Mouse (Mus musculus): ENCODE results near the gene Parg. TPM values are rescaled to one million over a fixed set of nuclear protein-coding genes. Genes with fewer than 3 reads are reported as not detected.

Gene Parg
- polyA plus RNA-seq, 1 experiment from 2014 or later = 31.1 TPM

DNA sequence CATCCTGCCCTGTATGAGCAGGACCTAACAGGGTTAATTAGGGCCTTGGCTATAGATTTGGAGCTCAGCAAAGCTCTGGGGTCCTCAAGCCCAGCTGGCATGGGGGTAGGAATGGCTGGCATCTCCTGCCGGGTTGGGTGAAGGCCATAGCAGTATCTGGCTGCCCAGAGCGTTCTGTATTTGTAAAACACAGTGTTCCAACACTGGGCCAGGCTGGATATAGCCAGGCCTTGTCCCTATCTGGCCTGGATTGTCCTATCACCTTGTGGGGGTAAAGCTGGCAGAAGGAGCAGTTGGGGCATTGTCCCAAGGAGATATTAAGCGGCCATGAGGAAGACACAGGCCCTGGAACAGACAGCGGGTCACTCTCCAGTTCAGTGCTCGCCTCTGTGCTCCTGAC lies 121.5 kb downstream of the Parg start:
- Histone ChIP-seq H3K27ac (ENCODE audit: low read length) (no peak overlapping the region), H3K27me3 (ENCODE audit: control insufficient read depth, insufficient read depth, low read depth, low read length) (no peaks in the 10 kb centered on the region), H3K4me1 (ENCODE audit: control insufficient read depth, insufficient read depth, low read length) (peaks cover 11% of the 10 kb centered on the region; the same call in 1 of the 2 replicates), H3K4me3 (ENCODE audit: low read depth, low read length) (no peak overlapping the region), H3K9me3 (replicated peaks; ENCODE audit: control insufficient read depth, low read length, poor library complexity, severe bottlenecking) (no peaks in the 10 kb centered on the region), H3K36me3 (ENCODE audit: control insufficient read depth, insufficient read depth, low read length) (no peaks in the 10 kb centered on the region), H3K4me2 (ENCODE audit: low read length) (no peak overlapping the region), H3K9ac (ENCODE audit: low read depth, low read length) (no peak overlapping the region)
- no peak for ATAC-seq
- 89% methylated on average over 5 of the region's 5 CpGs for WGBS

DNA sequence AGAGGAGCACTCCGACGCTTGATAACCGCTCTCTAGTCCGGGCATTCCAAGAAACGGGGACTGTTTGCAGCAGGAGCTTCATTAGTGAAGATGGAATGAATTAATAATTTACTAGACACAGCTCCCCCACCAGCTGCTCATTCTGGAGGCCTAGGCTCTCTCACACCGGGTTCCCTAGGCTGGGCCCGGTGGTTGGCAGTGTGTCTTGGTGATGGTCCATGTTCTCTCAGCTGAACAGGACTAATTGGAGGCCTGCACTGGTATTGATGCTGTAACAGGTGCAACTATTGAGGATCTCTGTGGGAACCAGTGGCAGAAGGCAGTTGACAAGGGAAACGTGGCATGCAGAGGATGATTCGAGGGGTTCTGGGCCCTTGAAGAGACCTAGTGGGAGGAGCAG lies 125.6 kb downstream of the Parg start:
- ATAC-seq = no peak
- H3K4me3 ChIP-seq (ENCODE audit: low read depth, low read length) = no peak overlapping the region
- no peak overlapping the region for H3K4me2 ChIP-seq (ENCODE audit: low read length)
- no peaks in the 10 kb centered on the region for H3K9me3 ChIP-seq (replicated peaks; ENCODE audit: control insufficient read depth, low read length, poor library complexity, severe bottlenecking)
- whole genome bisulfite sequencing = 63% methylated on average over 9 of the region's 9 CpGs
- H3K9ac ChIP-seq (ENCODE audit: low read depth, low read length) = no peak overlapping the region
- no peak overlapping the region for H3K27ac ChIP-seq (ENCODE audit: low read length)
- H3K36me3 ChIP-seq (ENCODE audit: control insufficient read depth, insufficient read depth, low read length) = no peaks in the 10 kb centered on the region
- no peaks in the 10 kb centered on the region for H3K27me3 ChIP-seq (ENCODE audit: control insufficient read depth, insufficient read depth, low read depth, low read length)
- H3K4me1 ChIP-seq (ENCODE audit: control insufficient read depth, insufficient read depth, low read length) = peaks cover 4% of the 10 kb centered on the region; the same call in 1 of the 2 replicates

DNA sequence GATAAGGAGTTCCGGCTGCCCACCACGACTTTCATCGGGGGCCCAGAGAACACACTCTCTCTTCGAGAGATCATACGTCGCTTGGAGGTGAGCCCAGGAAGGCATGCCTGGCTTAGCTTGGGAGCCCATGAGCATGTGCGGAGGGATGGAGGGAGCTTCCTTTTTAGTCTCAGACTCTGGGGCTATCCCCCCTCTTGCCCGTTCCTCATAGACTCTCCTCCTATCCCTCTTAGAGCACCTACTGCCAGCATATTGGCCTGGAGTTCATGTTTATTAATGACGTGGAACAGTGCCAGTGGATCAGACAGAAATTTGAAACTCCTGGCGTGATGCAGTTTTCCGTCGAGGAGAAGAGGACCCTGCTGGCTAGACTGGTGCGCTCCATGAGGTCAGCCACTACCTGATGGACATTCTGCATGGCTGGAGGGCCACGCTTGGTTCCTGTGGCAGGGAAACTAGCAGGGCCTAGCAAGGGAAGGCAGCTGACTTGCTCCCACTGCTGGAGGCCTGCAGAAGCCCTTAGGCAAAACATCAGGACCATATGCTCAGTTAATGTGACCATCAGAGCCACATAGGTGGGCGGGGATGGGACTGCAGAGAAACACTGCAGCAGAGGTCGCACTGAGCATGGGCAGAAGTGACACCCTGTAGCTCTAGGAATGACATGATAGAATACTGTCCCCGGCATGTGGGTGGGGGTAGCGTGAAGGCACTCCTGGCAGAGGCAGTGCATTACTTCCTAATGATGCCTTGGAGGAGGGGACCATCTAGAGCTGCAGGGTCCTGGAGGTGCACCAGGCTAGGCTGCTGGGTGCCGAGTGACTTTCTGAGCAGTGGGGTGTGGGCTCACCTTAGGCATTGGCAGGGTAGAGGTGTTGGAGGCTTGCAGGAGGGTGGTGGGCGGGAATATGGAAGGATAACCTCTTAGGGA lies 131.0 kb downstream of the Parg start:
- Histone ChIP-seq H3K9ac (ENCODE audit: low read depth, low read length) (no peak overlapping the region), H3K36me3 (ENCODE audit: control insufficient read depth, insufficient read depth, low read length) (peaks cover 12% of the 10 kb centered on the region), H3K4me2 (ENCODE audit: low read length) (no peak overlapping the region), H3K27me3 (ENCODE audit: control insufficient read depth, insufficient read depth, low read depth, low read length) (no peaks in the 10 kb centered on the region), H3K27ac (ENCODE audit: low read length) (no peak overlapping the region), H3K9me3 (replicated peaks; ENCODE audit: control insufficient read depth, low read length, poor library complexity, severe bottlenecking) (no peaks in the 10 kb centered on the region), H3K4me3 (ENCODE audit: low read depth, low read length) (no peak overlapping the region), H3K4me1 (ENCODE audit: control insufficient read depth, insufficient read depth, low read length) (peaks cover 3% of the 10 kb centered on the region; the same call in 1 of the 2 replicates)
- WGBS = 74% methylated on average over 20 of the region's 20 CpGs
- no peak for ATAC-seq

DNA sequence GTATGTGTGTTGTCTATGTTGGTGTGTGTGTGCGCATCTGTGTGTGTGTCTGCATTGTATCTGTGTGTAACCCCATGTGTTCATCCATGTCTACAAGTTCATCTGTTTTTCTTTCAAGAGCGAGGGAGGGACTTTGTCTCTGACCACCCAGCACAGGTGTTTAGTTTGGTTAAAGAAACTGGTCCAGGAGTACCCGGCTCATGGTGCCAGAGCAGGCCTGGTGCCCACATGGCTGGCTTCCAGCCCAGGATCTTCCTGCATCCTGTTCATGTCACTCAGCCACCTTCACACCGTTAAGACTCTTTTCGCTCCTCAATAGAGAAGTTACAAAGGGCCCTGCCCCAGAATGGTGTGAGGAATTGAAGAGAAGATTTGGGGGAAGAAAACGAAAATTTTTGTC lies 134.3 kb downstream of the Parg start:
- H3K36me3 ChIP-seq (ENCODE audit: control insufficient read depth, insufficient read depth, low read length) = peaks cover 20% of the 10 kb centered on the region
- H3K9me3 ChIP-seq (replicated peaks; ENCODE audit: control insufficient read depth, low read length, poor library complexity, severe bottlenecking) = no peaks in the 10 kb centered on the region
- H3K4me3 ChIP-seq (ENCODE audit: low read depth, low read length) = no peak overlapping the region
- H3K27ac ChIP-seq (ENCODE audit: low read length) = no peak overlapping the region
- no peak for ATAC-seq
- no peak overlapping the region for H3K9ac ChIP-seq (ENCODE audit: low read depth, low read length)
- no peak overlapping the region for H3K4me2 ChIP-seq (ENCODE audit: low read length)
- 76% methylated on average over 6 of the region's 6 CpGs for WGBS
- no peaks in the 10 kb centered on the region for H3K27me3 ChIP-seq (ENCODE audit: control insufficient read depth, insufficient read depth, low read depth, low read length)
- H3K4me1 ChIP-seq (ENCODE audit: control insufficient read depth, insufficient read depth, low read length) = peaks cover 3% of the 10 kb centered on the region; the same call in 1 of the 2 replicates

DNA sequence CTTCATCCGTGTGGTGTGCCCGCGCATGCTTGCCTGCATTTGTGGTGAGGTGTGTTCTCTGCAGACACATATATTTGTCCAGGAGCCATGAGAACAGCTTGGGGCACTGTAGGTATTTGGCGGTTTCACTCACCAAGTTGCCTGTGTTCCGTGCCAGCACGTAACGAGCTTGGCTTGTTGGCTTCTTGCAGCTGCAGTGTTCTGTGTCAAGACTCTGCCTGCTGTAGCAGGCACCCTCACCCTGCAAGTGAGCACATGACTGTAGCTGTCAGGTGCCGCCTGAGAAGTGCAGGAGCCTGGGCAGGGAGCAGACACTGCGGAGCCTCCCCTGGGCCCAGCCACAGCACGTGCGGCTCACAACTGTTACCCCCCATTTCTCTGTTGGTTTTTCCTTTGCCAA lies 134.8 kb downstream of the Parg start:
- H3K4me1 ChIP-seq (ENCODE audit: control insufficient read depth, insufficient read depth, low read length) = peaks cover 3% of the 10 kb centered on the region; the same call in 1 of the 2 replicates
- 82% methylated on average over 11 of the region's 11 CpGs for WGBS
- no peak for ATAC-seq

GRCm38 (mm10) chr14:32341823-32342222 lies 140.1 kb downstream of the Parg start:
- no peak overlapping the region for H3K9ac ChIP-seq (ENCODE audit: low read depth, low read length)
- H3K4me2 ChIP-seq (ENCODE audit: low read length) = no peak overlapping the region
- no peaks in the 10 kb centered on the region for H3K27me3 ChIP-seq (ENCODE audit: control insufficient read depth, insufficient read depth, low read depth, low read length)
- H3K9me3 ChIP-seq (replicated peaks; ENCODE audit: control insufficient read depth, low read length, poor library complexity, severe bottlenecking) = no peaks in the 10 kb centered on the region
- no peak for ATAC-seq
- no peak overlapping the region for H3K4me3 ChIP-seq (ENCODE audit: low read depth, low read length)
- no peaks in the 10 kb centered on the region for H3K4me1 ChIP-seq (ENCODE audit: control insufficient read depth, insufficient read depth, low read length)
- peaks cover 25% of the 10 kb centered on the region for H3K36me3 ChIP-seq (ENCODE audit: control insufficient read depth, insufficient read depth, low read length)
- no peak overlapping the region for H3K27ac ChIP-seq (ENCODE audit: low read length)
- WGBS = 90% methylated on average over 7 of the region's 7 CpGs

More for the DNA sequence above, 134.8 kb downstream of the Parg start:
- Histone ChIP-seq H3K27me3 (ENCODE audit: control insufficient read depth, insufficient read depth, low read depth, low read length) (no peaks in the 10 kb centered on the region), H3K9ac (ENCODE audit: low read depth, low read length) (no peak overlapping the region), H3K4me2 (ENCODE audit: low read length) (no peak overlapping the region), H3K36me3 (ENCODE audit: control insufficient read depth, insufficient read depth, low read length) (peaks cover 20% of the 10 kb centered on the region), H3K4me3 (ENCODE audit: low read depth, low read length) (no peak overlapping the region), H3K27ac (ENCODE audit: low read length) (no peak overlapping the region), H3K9me3 (replicated peaks; ENCODE audit: control insufficient read depth, low read length, poor library complexity, severe bottlenecking) (no peaks in the 10 kb centered on the region)

GRCm38 (mm10) chr14:32344176-32344575 lies 142.4 kb downstream of the Parg start:
- H3K4me2 ChIP-seq (ENCODE audit: low read length) = no peak overlapping the region
- H3K9ac ChIP-seq (ENCODE audit: low read depth, low read length) = no peak overlapping the region
- no peak for ATAC-seq
- H3K4me1 ChIP-seq (ENCODE audit: control insufficient read depth, insufficient read depth, low read length) = no peaks in the 10 kb centered on the region
- no peak overlapping the region for H3K4me3 ChIP-seq (ENCODE audit: low read depth, low read length)
- 92% methylated on average over 7 of the region's 7 CpGs for WGBS
- H3K27me3 ChIP-seq (ENCODE audit: control insufficient read depth, insufficient read depth, low read depth, low read length) = no peaks in the 10 kb centered on the region
- no peak overlapping the region for H3K27ac ChIP-seq (ENCODE audit: low read length)
- no peaks in the 10 kb centered on the region for H3K9me3 ChIP-seq (replicated peaks; ENCODE audit: control insufficient read depth, low read length, poor library complexity, severe bottlenecking)
- H3K36me3 ChIP-seq (ENCODE audit: control insufficient read depth, insufficient read depth, low read length) = peaks cover 29% of the 10 kb centered on the region

GRCm38 (mm10) chr14:32344694-32345093 lies 142.9 kb downstream of the Parg start:
- no peak overlapping the region for H3K4me2 ChIP-seq (ENCODE audit: low read length)
- no peak overlapping the region for H3K9ac ChIP-seq (ENCODE audit: low read depth, low read length)
- ATAC-seq = no peak
- H3K9me3 ChIP-seq (replicated peaks; ENCODE audit: control insufficient read depth, low read length, poor library complexity, severe bottlenecking) = no peaks in the 10 kb centered on the region
- no peak overlapping the region for H3K4me3 ChIP-seq (ENCODE audit: low read depth, low read length)
- no peak overlapping the region for H3K27ac ChIP-seq (ENCODE audit: low read length)
- H3K27me3 ChIP-seq (ENCODE audit: control insufficient read depth, insufficient read depth, low read depth, low read length) = no peaks in the 10 kb centered on the region
- WGBS = 88% methylated on average over 7 of the region's 10 CpGs
- no peaks in the 10 kb centered on the region for H3K4me1 ChIP-seq (ENCODE audit: control insufficient read depth, insufficient read depth, low read length)
- peaks cover 29% of the 10 kb centered on the region for H3K36me3 ChIP-seq (ENCODE audit: control insufficient read depth, insufficient read depth, low read length)

All from midbrain, embryonic 16.5 days (tissue).